Mouse (Mus musculus) layer of hippocampus, adult 11-12 months (tissue): ENCODE data around the gene Gm5890.
"Not testable (repeated sequence)": the region's sequence is repeated elsewhere in the genome, so short reads cannot be mapped to it uniquely, and the experiment has no call there.

Experiments used
- DNase-seq: peaks from one replicate; pipeline ENCODE4 v3.0.0; 2022; ENCODE audit warnings: low spot score

Gm5890 gene

DNA sequence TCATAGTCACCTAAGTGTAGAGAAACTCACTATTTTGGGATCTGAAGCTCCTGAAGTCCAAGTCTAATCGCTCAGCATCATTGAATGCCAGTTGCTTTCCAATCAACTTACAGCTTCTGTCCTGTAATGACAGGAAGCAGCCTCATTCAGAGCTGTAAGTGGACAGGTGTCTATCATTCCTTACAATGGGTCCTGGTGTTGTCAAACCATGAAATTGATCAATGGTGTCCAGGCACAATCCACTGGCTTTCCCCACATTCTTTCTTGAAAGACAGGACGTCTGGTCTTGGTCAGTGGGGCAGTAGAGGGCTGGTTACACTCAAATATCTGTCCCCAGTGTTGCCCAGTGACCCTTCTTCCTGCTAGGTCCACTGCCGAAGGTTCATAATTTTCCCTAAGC is at the start of gene Gm5890:
TSS of gene Gm5890 (minus strand) at position 101 of the 400 bp plus-strand sequence.
- DNase-seq: not testable (repeated sequence)

DNA sequence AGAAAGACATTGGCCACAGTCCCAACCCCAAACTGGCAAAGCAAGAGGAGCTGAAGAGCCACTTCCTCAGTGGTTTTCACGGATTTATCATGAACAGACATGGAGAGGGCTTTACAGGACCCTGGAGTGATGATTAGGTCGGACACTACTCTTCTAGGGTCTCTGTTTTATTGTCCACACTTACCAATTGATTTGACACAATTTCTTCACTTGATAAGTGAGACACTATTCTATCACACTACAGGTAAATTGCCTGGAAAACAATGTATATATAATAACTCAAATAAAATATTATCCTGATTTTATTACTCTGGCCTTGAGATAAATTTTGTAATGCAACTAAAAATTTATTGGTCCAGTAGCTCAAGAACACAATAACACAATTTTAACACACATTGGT is 28.9 kb downstream of the Gm5890 start, which contains the start of gene Gm4498:
TSS of gene Gm4498 (minus strand) at position 101 of the 400 bp plus-strand sequence.
- DNase-seq: not testable (repeated sequence)
